Mouse (Mus musculus) frontal cortex, adult 2 months (tissue): ENCODE data around the gene Dapl1. TPM values are rescaled to one million over a fixed set of nuclear protein-coding genes. Genes with fewer than 3 reads are reported as not detected.

ENCODE experiments used
- DNase-seq, 2 experiments: peaks; one replicate each; pipeline ENCODE4 v3.0.0; 2022; ENCODE audit warnings: low spot score in 1 of 2; ENCODE audit errors: extremely low spot score in 1 of 2
- polyA plus RNA-seq: library from polyadenylated mRNA; depleted of rRNA; stranded (reverse); fragments of >200 nt; gene quantifications from 2 replicates; pipeline ENCODE4 v1.2.3, GENCODE M21; 2012

The Dapl1 gene
- polyA plus RNA-seq, 1 experiment, result 1.7 TPM

GRCm38 (mm10) chr2:59471051-59471948, 13.2 kb upstream of the Dapl1 start:
- DNase-seq, result no peak

- DNase-seq, result no peak
Measured at GRCm38 (mm10) chr2:59474336-59474735, 10.1 kb upstream of the Dapl1 start.

- no peak for DNase-seq
Measured at GRCm38 (mm10) chr2:59485080-59485479, 627 bp downstream of the Dapl1 start.

- DNase-seq, result no peak
Measured at GRCm38 (mm10) chr2:59485657-59486056, 1.2 kb downstream of the Dapl1 start.

- no peak for DNase-seq
Measured at GRCm38 (mm10) chr2:59486196-59486845, 1.9 kb downstream of the Dapl1 start.

GRCm38 (mm10) chr2:59488235-59488634, 3.8 kb downstream of the Dapl1 start:
- DNase-seq, result no peak

GRCm38 (mm10) chr2:59490353-59490752, 5.9 kb downstream of the Dapl1 start:
- no peak for DNase-seq

GRCm38 (mm10) chr2:59493445-59494085, 9.1 kb downstream of the Dapl1 start:
- DNase-seq, result no peak

- DNase-seq, result no peak
Measured at GRCm38 (mm10) chr2:59499146-59499545, 14.7 kb downstream of the Dapl1 start.

- DNase-seq, result no peak
Measured at GRCm38 (mm10) chr2:59499717-59500116, 15.3 kb downstream of the Dapl1 start.

- no peak for DNase-seq
Measured at GRCm38 (mm10) chr2:59509061-59509460, 24.6 kb downstream of the Dapl1 start.

- no peak for DNase-seq
Measured at GRCm38 (mm10) chr2:59510416-59510815, 26.0 kb downstream of the Dapl1 start.

- no peak for DNase-seq
Measured at GRCm38 (mm10) chr2:59510882-59511281, 26.4 kb downstream of the Dapl1 start.

GRCm38 (mm10) chr2:59520663-59521062, 36.2 kb downstream of the Dapl1 start:
- DNase-seq, result no peak

- DNase-seq, result peak; percentile 33 to 89
Measured at GRCm38 (mm10) chr2:59522079-59522684, 37.7 kb downstream of the Dapl1 start.

- DNase-seq, result no peak
Measured at GRCm38 (mm10) chr2:59523526-59523925, 39.1 kb downstream of the Dapl1 start.

- no peak for DNase-seq
Measured at GRCm38 (mm10) chr2:59526893-59527292, 42.4 kb downstream of the Dapl1 start.

- DNase-seq, result no peak
Measured at GRCm38 (mm10) chr2:59529574-59530080, 45.2 kb downstream of the Dapl1 start.

- DNase-seq, result peak; percentile 44 to 69
Measured at GRCm38 (mm10) chr2:59530811-59531210, 46.4 kb downstream of the Dapl1 start.

GRCm38 (mm10) chr2:59532999-59533398, 48.5 kb downstream of the Dapl1 start:
- no peak for DNase-seq

- DNase-seq, result peak in 1 of 2 experiments; percentile 37
Measured at GRCm38 (mm10) chr2:59533504-59533903, 49.1 kb downstream of the Dapl1 start.
